Mouse (Mus musculus) liver, embryonic 14.5 days (tissue): ENCODE results near the gene Prkg1.

Experiments used
- CTCF ChIP-seq: IDR thresholded peaks from 2 replicates; pipeline ENCODE4 v1.5.1; 2016; ENCODE audit warnings: antibody characterized with exemption, low read depth, control low read depth
- EP300 ChIP-seq: IDR thresholded peaks from 2 replicates; pipeline ENCODE4 v1.6.1; 2016; ENCODE audit warnings: antibody characterized with exemption, low read depth

GRCm38 (mm10) chr19:31781077-31781476 lies 16.2 kb upstream of the Prkg1 start:
- no peak for TF ChIP-seq CTCF
- TF ChIP-seq EP300 = peak; percentile 99
